Mouse (Mus musculus) hindbrain, embryonic 13.5 days (tissue): ENCODE data around the gene Ptcra. TPM values are rescaled to one million over a fixed set of nuclear protein-coding genes. Genes with fewer than 3 reads are reported as not detected.

Experiments used
- ATAC-seq: fragments of 200-750 bp; cut with Nextera tagmentation; 2 replicates; pipeline ENCODE4 v1.8.0; 2017; ENCODE audit warnings: moderate TSS enrichment; ENCODE audit not compliant: low FRiP score
- H3K27ac ChIP-seq: fragments of 300-500 bp; sonication (generic); 2 replicates; pipeline ENCODE4 v1.5.1; 2015; ENCODE audit warnings: inconsistent platforms, mild to moderate bottlenecking, moderate library complexity
- H3K27me3 ChIP-seq: fragments of 300-500 bp; sonication (generic); 2 replicates; pipeline ENCODE4 v1.6.1; 2015; ENCODE audit warnings: mild to moderate bottlenecking, inconsistent platforms
- H3K36me3 ChIP-seq: fragments of 300-500 bp; sonication (generic); 2 replicates; pipeline ENCODE4 v1.6.1; 2015; ENCODE audit warnings: mild to moderate bottlenecking, inconsistent platforms
- H3K4me1 ChIP-seq: fragments of 300-500 bp; sonication (generic); replicated peaks from 2 replicates; pipeline ENCODE4 v1.6.1; 2015; ENCODE audit warnings: inconsistent platforms
- H3K4me2 ChIP-seq: fragments of 300-500 bp; sonication (generic); 2 replicates; pipeline ENCODE4 v1.6.1; 2015; ENCODE audit warnings: inconsistent platforms, mild to moderate bottlenecking, moderate library complexity
- H3K4me3 ChIP-seq: fragments of 300-500 bp; sonication (generic); 2 replicates; pipeline ENCODE4 v1.5.1; 2015; ENCODE audit warnings: mild to moderate bottlenecking, inconsistent platforms
- H3K9ac ChIP-seq: fragments of 300-500 bp; sonication (generic); 2 replicates; pipeline ENCODE4 v1.6.1; 2015; ENCODE audit warnings: mild to moderate bottlenecking, inconsistent platforms
- H3K9me3 ChIP-seq: fragments of 300-500 bp; sonication (generic); 2 replicates; pipeline ENCODE4 v1.6.1; 2016; ENCODE audit warnings: inconsistent platforms
- WGBS: fragments of 180-500 bp; shearing (Covaris S2); methylation state at CpG from one replicate; pipeline ENCODE4 v1.1.7; 2015; 5-methylcytosine and 5-hydroxymethylcytosine counted together
- polyA plus RNA-seq: library from polyadenylated mRNA; unstranded; fragments of >200 nt; fragmentation: Nextera tagmentation; extraction: Ambion mirVana; gene quantifications from 2 replicates; pipeline ENCODE4 v1.2.1, GENCODE M21; 2015

The Ptcra gene
- polyA plus RNA-seq, 1 experiment from 2014 or later, result 0.26 TPM

DNA sequence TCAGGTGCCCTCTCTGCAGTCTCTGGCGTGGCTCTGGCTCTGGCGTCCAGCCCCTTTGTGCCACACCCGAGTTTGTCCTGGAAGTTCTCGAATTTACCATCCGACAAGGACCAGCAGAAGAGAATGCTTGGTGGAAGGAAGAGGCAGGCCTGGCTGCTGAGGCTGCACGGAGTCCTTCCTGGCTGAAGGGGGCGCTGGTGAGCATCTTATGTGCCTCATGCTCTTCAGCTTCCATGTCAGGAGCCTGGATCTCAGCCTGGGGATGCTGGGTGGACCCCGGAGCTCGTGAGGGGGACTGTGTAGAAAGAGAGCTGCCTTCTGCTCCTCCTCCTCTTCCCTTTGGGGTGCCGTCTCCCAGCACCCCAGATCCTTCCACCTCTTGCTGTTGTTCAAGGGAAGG is 27.4 kb downstream of the Ptcra start:
- no peaks in the 10 kb centered on the region for H3K27me3 ChIP-seq
- ATAC-seq, result no peak

DNA sequence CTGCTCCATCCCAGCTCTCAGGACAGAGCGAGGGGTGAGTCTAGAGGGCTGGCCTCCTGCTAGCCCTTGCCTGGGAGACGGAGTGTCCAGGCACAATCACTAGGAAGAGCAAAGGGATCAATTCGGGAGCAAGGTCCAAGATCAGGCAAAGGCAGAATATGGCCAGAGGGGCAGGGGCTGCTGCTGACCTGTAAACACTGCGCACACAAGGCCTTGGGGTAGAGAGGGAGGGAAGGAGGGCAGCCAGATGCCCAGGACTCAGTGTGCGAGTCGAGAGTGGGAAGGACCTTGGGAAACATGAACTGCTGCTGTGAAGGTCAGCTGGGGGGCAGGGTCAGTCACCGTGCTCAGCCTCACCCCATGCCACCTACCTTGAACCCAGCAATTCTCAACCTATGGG is 28.2 kb downstream of the Ptcra start:
- H3K4me2 ChIP-seq, result no peak overlapping the region
- no peak for ATAC-seq
- H3K27ac ChIP-seq, result no peak overlapping the region
- 91% methylated on average over 7 of the region's 7 CpGs for WGBS
- H3K36me3 ChIP-seq, result peaks cover 44% of the 10 kb centered on the region
- H3K4me3 ChIP-seq, result no peak overlapping the region
- H3K9ac ChIP-seq, result no peak overlapping the region
- no peaks in the 10 kb centered on the region for H3K4me1 ChIP-seq
- H3K27me3 ChIP-seq, result no peaks in the 10 kb centered on the region
- H3K9me3 ChIP-seq, result no peaks in the 10 kb centered on the region

More for the DNA sequence above, 27.4 kb downstream of the Ptcra start:
- Histone ChIP-seq H3K27ac (no peak overlapping the region), H3K36me3 (peaks cover 45% of the 10 kb centered on the region), H3K4me3 (no peak overlapping the region), H3K4me2 (no peak overlapping the region), H3K9me3 (no peaks in the 10 kb centered on the region), H3K9ac (no peak overlapping the region), H3K4me1 (no peaks in the 10 kb centered on the region)
- 66% methylated on average over 9 of the region's 10 CpGs for WGBS

DNA sequence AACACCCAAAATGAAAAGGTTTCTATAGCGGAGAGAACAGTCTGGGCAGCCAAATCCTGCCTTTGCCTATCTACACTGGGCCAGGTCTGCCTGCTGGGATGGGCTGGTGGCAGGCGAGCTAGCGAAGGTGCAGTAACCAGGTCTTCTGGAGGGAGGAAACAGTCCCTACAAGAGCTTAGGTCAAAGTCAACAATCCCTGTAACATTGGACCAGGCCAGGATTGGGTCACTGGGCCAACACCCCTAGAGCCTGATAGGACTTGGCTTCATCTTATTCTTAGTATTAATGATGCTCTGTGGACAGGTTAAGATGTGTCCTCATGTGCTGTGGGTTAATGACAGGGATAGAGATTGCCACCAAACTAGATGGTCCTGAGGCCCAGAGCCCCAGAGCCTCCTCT is 29.5 kb downstream of the Ptcra start:
- no peaks in the 10 kb centered on the region for H3K4me1 ChIP-seq
- WGBS, result 96% methylated on average over 3 of the region's 3 CpGs
- H3K4me2 ChIP-seq, result no peak overlapping the region
- no peak for ATAC-seq
- H3K9me3 ChIP-seq, result no peaks in the 10 kb centered on the region
- H3K27ac ChIP-seq, result no peak overlapping the region
- H3K27me3 ChIP-seq, result peaks cover 8% of the 10 kb centered on the region
- peaks cover 42% of the 10 kb centered on the region for H3K36me3 ChIP-seq
- H3K9ac ChIP-seq, result no peak overlapping the region
- no peak overlapping the region for H3K4me3 ChIP-seq

DNA sequence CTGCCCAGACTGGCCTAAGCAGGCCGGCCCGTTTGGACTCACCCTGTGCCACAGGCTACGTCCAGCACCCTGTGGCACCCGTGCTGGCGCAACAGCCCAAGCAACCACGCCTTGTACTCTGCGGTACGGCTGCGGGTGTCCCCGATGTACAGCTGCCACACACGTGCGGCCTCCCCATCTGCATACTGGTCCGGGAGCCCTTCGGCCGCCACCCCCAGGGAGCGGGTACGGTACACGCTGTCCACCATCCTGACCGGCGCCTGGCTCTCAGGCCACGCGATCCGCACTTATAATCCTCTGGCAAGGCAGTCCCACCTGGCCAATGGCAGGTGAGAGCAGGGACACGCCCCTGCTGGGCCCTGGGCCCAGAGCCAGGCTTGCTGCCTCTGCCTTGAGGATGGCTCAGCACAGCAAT is 34.6 kb downstream of the Ptcra start, which contains the start of gene Gnmt:
Gene Gnmt, minus strand, starts transcription at position 265 of the 415 bp plus-strand sequence.
- H3K27me3 ChIP-seq, result peaks cover 21% of the 10 kb centered on the region
- WGBS, result 19% methylated on average over 24 of the region's 24 CpGs
- no peak for ATAC-seq

DNA sequence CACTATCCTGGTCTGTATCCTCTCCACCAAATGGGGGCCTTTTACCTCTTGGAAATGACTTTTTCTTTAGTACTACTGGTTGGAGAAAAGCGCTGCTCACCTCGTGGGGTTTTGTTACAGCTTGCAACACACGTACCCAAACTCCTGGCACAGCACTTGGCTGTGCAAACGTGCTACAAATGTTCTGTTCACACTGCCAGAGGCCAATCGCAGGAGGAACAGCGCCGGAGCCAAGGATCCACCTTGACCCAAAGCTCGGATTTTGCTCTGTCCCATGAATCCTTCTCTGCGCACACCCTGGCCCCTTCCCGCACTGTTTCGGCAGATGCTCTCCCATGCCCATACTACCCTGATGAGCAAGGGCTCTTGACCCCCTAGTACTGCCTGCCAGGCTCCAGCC is 35.0 kb downstream of the Ptcra start:
- 54% methylated on average over 11 of the region's 11 CpGs for WGBS
- ATAC-seq, result no peak
- Histone ChIP-seq H3K4me2 (0 out of 2 replicates have a peak overlapping the region, but pooled peaks have one; percentile 15), H3K36me3 (peaks cover 29% of the 10 kb centered on the region), H3K4me3 (no peak overlapping the region), H3K27ac (no peak overlapping the region), H3K9ac (peak overlapping the region; percentile 39; the same call in 1 of the 2 replicates), H3K4me1 (0 out of 2 replicates have a peak, but pooled peaks cover 4% of the 10 kb centered on the region), H3K9me3 (no peaks in the 10 kb centered on the region), H3K27me3 (peaks cover 21% of the 10 kb centered on the region)

More for the DNA sequence above, 34.6 kb downstream of the Ptcra start, which contains the start of gene Gnmt:
- H3K36me3 ChIP-seq, result peaks cover 25% of the 10 kb centered on the region
- no peaks in the 10 kb centered on the region for H3K9me3 ChIP-seq
- H3K4me2 ChIP-seq, result peak within 1 kb of the TSS; percentile 15; the same call in 1 of the 2 replicates
- no peak within 1 kb of the TSS for H3K4me3 ChIP-seq
- 0 out of 2 replicates have a peak, but pooled peaks cover 4% of the 10 kb centered on the region for H3K4me1 ChIP-seq
- H3K9ac ChIP-seq, result peak within 1 kb of the TSS; percentile 39; the same call in 1 of the 2 replicates
- no peak within 1 kb of the TSS for H3K27ac ChIP-seq

DNA sequence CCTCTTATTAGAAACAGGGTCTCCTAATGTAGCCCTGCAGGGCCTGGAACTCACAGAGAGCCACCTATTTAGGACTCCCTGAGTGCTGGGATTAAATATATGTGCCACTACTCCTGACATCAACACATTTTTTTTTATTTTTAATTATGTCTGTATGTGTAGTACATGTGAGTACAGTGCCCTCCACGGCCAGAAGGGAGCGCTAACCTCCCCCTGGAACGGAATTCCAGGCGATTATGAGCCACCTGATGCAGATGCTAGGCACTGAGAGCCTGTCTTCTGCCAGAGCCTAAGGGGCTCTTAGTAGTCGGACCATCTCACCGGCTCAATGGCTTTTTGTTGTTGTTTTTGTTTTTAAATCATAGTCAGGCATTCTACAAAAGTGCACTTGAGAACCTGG is 35.5 kb downstream of the Ptcra start:
- Histone ChIP-seq H3K36me3 (peaks cover 34% of the 10 kb centered on the region), H3K4me1 (0 out of 2 replicates have a peak, but pooled peaks cover 4% of the 10 kb centered on the region), H3K27me3 (peaks cover 21% of the 10 kb centered on the region), H3K27ac (no peak overlapping the region), H3K9ac (no peak overlapping the region), H3K9me3 (no peaks in the 10 kb centered on the region), H3K4me2 (no peak overlapping the region), H3K4me3 (no peak overlapping the region)
- no peak for ATAC-seq
- WGBS, result 44% methylated on average over 6 of the region's 6 CpGs

DNA sequence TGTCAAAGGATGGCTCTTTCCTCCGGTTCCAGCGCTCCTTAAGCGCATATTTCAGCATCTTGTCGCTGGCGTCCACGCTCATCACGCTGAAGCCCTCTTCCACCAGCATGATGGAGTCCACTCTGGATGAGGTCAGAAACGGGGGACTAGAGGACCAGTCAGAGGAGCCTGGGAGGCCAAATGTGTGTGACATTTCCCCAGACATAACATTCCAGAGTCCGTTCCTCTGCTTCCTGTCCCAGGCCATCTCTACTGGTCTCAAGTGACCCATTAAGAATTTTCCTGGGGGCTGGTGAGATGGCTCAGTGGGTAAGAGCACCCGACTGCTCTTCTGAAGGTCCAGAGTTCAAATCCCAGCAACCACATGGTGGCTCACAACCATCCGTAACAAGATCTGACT is 36.2 kb downstream of the Ptcra start:
- Histone ChIP-seq H3K4me2 (no peak overlapping the region), H3K9ac (no peak overlapping the region), H3K27me3 (peaks cover 21% of the 10 kb centered on the region), H3K36me3 (peaks cover 39% of the 10 kb centered on the region), H3K27ac (no peak overlapping the region), H3K4me1 (0 out of 2 replicates have a peak, but pooled peaks cover 4% of the 10 kb centered on the region), H3K4me3 (no peak overlapping the region), H3K9me3 (no peaks in the 10 kb centered on the region)
- ATAC-seq, result no peak
- WGBS, result 89% methylated on average over 11 of the region's 11 CpGs

DNA sequence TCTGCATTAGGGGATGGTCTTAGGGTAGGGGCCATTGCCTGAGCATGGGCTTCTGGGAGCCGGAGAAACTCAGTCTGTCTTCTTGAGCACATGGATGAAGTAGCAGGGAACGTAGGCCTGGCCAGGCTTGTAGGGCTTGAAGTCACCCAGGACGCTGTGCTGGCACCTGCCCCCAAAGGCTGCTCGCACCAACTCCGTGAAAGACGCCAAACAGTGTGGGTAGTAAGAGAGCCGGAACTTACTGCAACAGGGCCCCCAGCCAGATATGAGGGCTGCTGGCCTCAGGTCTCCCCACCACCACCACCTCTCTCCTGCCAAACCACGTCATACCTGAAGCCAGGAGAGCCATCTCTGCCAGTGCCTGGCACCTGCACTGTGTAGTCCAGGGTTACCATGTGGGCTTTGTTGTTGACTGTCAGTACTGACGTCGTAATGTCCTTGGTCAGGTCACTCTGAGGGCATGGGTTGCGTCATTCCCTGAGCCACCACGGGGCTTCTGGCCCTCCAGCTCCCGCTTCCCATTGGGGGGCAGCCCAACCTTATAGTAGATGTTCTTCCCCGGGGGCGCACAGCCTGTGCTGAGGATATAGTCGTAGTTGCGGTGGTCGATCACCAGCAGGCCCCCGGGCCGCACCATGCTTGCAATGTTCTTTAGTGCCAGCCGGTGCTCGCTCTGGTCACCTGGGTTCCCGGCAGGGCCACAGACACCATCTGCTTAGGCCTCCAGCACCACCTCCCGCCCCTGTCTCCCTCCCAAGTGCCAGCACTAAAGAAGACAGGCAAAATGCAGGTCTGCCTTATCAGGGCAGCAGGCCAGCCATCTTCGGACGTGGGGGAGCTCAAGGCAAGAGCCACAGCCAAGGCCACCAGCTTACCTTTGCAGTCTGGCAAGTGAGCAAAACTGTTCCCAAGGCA is 37.5 kb downstream of the Ptcra start:
- Histone ChIP-seq H3K27me3 (peaks cover 21% of the 10 kb centered on the region), H3K9me3 (no peaks in the 10 kb centered on the region), H3K36me3 (peaks cover 52% of the 10 kb centered on the region), H3K4me2 (no peak overlapping the region), H3K4me1 (0 out of 2 replicates have a peak, but pooled peaks cover 4% of the 10 kb centered on the region), H3K27ac (no peak overlapping the region), H3K9ac (no peak overlapping the region), H3K4me3 (no peak overlapping the region)
- ATAC-seq, result no peak
- WGBS, result 92% methylated on average over 26 of the region's 26 CpGs

DNA sequence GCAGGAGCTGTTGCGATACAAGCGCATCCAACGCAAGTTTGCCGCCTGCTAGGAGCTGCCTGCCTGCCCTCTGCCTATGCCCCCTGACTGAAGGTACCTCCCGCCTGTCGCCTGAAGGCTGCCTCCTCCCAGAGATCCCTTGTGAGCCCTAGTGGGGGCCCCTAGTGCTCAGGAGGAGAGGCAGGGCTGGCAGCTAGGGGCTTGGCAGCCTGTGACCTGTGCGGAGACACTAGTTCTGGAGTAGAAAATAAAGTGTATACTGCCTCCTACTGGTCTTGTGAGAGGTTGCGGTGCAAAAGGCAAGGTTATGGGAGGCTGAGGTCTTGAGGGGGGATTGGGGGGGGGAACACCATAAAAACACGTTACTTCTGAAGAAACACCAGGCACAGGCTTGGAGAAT is 38.2 kb downstream of the Ptcra start:
- WGBS, result 53% methylated on average over 9 of the region's 9 CpGs
- Histone ChIP-seq H3K4me3 (no peak overlapping the region), H3K27ac (no peak overlapping the region), H3K9me3 (no peaks in the 10 kb centered on the region), H3K9ac (peak overlapping the region; percentile 25; the same call in 1 of the 2 replicates), H3K4me1 (0 out of 2 replicates have a peak, but pooled peaks cover 4% of the 10 kb centered on the region), H3K27me3 (peaks cover 21% of the 10 kb centered on the region), H3K4me2 (no peak overlapping the region), H3K36me3 (peaks cover 59% of the 10 kb centered on the region)
- ATAC-seq, result no peak

DNA sequence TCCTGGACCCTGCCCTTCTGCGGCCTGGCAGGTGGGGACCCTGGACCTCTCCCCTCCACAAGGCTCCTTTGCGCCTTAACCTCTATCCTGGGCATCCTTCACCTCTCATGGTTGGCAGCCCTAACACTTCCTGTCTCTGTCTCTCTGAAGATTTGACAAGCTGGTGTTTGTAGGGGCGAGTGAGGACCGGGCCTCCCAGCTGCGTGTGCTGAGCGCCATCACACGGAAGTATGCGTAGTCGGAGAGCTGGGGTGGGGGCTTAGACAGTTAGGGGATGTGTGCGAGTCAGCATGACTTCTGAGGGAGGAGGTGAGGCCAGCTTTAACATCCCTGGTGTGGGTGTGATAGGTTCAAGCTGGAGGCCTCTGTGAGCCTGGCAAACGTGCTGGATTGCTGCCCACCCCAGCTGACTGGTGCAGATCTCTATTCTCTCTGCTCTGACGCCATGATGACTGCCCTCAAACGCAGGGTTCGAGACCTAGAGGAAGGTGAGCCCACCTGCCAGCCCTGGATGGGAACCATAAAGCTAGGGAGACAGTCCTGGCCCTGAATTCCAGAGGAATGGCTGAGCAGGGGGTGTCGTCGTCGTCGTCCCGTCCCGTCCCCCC is 38.9 kb downstream of the Ptcra start:
- 86% methylated on average over 17 of the region's 20 CpGs for WGBS
- Histone ChIP-seq H3K4me2 (no peak overlapping the region), H3K27me3 (peaks cover 19% of the 10 kb centered on the region), H3K9me3 (no peaks in the 10 kb centered on the region), H3K27ac (no peak overlapping the region), H3K4me1 (0 out of 2 replicates have a peak, but pooled peaks cover 4% of the 10 kb centered on the region), H3K4me3 (no peak overlapping the region), H3K36me3 (peaks cover 63% of the 10 kb centered on the region), H3K9ac (no peak overlapping the region)
- no peak for ATAC-seq

DNA sequence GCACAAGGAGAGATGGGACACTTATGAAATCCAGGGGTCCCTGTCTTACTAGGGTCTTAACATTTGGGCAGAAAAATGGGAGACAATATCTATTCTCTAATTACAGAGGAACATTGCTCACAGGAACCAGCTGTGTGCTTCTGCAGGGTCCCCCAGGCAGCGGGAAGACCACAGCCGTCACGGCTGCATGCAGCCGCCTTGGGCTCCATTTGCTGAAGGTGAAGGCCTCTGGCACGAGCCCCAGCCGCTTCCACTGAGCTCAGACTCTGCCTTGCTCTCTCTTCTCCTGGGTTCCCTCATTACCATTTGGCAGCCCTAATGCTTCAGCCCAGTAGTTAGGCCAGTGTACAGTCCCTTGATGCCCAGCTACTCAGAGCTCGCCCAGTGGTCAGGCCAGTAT is 42.4 kb downstream of the Ptcra start:
- peaks cover 70% of the 10 kb centered on the region for H3K36me3 ChIP-seq
- no peak for ATAC-seq

DNA sequence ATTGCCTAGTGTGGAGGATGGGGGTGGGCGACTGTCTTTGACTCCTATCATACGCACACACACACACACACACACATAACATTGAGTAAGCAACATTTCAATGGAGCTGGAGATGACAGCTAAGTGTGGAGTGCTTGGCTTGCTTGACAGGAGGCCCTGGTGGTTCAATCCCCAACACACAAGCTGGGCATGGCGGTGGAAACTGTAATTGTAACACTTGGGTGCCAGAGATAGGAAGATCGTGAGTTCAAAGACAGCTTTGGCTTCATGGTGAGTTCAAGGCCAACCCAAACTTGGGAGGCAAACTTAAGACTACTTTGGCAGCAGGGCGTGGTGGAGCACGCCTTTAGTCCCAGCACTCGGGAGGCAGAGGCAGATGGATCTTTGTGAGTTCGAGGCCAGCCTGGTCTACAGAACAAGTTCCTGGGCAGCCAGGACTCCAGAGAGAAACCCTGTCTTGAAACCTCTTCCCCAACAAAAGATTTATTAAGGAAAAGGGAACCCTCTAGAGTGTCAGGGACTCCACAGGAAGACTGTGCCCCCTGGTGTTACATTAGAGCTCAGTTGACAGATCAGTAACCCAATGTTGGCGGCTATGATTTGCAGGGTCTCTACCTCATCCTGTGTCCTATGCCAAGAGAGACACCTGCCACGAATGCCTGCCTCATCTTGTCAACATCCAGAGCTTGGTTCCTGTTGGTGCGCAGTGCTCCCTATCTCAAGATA is 48.6 kb downstream of the Ptcra start:
- H3K36me3 ChIP-seq, result peaks cover 40% of the 10 kb centered on the region
- no peaks in the 10 kb centered on the region for H3K9me3 ChIP-seq
- H3K27me3 ChIP-seq, result no peaks in the 10 kb centered on the region
- H3K4me2 ChIP-seq, result no peak overlapping the region
- peaks cover 19% of the 10 kb centered on the region for H3K4me1 ChIP-seq
- no peak for ATAC-seq
- H3K4me3 ChIP-seq, result no peak overlapping the region
- WGBS, result 96% methylated on average over 11 of the region's 11 CpGs
- H3K27ac ChIP-seq, result no peak overlapping the region
- no peak overlapping the region for H3K9ac ChIP-seq

More for the DNA sequence above, 42.4 kb downstream of the Ptcra start:
- no peaks in the 10 kb centered on the region for H3K9me3 ChIP-seq
- no peak overlapping the region for H3K4me3 ChIP-seq
- H3K4me1 ChIP-seq, result no peaks in the 10 kb centered on the region
- 84% methylated on average over 7 of the region's 7 CpGs for WGBS
- no peaks in the 10 kb centered on the region for H3K27me3 ChIP-seq
- no peak overlapping the region for H3K4me2 ChIP-seq
- no peak overlapping the region for H3K27ac ChIP-seq
- no peak overlapping the region for H3K9ac ChIP-seq
